Mouse (Mus musculus): ENCODE measurements around the gene Plcd4. TPM values are rescaled to one million over a fixed set of nuclear protein-coding genes. Genes with fewer than 3 reads are reported as not detected.
"Not testable (repeated sequence)": the region's sequence is repeated elsewhere in the genome, so short reads cannot be mapped to it uniquely, and the experiment has no call there.

The Plcd4 gene
- 6.8 and 9.3 TPM in 2 replicates for polyA plus RNA-seq (2015; fragmentation: Nextera tagmentation; extraction: Ambion mirVana)

GRCm38 (mm10) chr1:74542451-74542961, at the start of gene Plcd4:
Gene Plcd4, plus strand, starts transcription at chr1:74542888.
- ATAC-seq = peak; percentile 92
- peak within 1 kb of the TSS; percentile 54 for H3K9ac ChIP-seq (ENCODE audit: low read depth, low read length)
- H3K27me3 ChIP-seq (replicated peaks; ENCODE audit: control insufficient read depth, insufficient read depth, low read length) = no peaks in the 10 kb centered on the region
- peaks cover 10% of the 10 kb centered on the region for H3K4me1 ChIP-seq (ENCODE audit: control insufficient read depth, insufficient read depth, low read depth, low read length)
- no peaks in the 10 kb centered on the region for H3K9me3 ChIP-seq (ENCODE audit: control insufficient read depth, low read length)
- 6% methylated on average over 6 of the region's 6 CpGs for WGBS
- H3K4me3 ChIP-seq (ENCODE audit: low read length) = peak within 1 kb of the TSS; percentile 27
- peak within 1 kb of the TSS; percentile 68 for H3K27ac ChIP-seq (ENCODE audit: low read depth, low read length)
- H3K36me3 ChIP-seq (ENCODE audit: control insufficient read depth, insufficient read depth, low read length) = no peaks in the 10 kb centered on the region
- H3K4me2 ChIP-seq (ENCODE audit: low read length) = peak within 1 kb of the TSS; percentile 53

- no peaks in the 10 kb centered on the region for H3K27me3 ChIP-seq (replicated peaks; ENCODE audit: control insufficient read depth, insufficient read depth, low read length)
- 86% methylated on average over 1 of the region's 1 CpGs for WGBS
- no peaks in the 10 kb centered on the region for H3K36me3 ChIP-seq (ENCODE audit: control insufficient read depth, insufficient read depth, low read length)
- H3K9ac ChIP-seq (ENCODE audit: low read depth, low read length) = no peak overlapping the region
- no peak overlapping the region for H3K27ac ChIP-seq (ENCODE audit: low read depth, low read length)
- no peak overlapping the region for H3K4me3 ChIP-seq (ENCODE audit: low read length)
- peaks cover 9% of the 10 kb centered on the region for H3K4me1 ChIP-seq (ENCODE audit: control insufficient read depth, insufficient read depth, low read depth, low read length)
- no peaks in the 10 kb centered on the region for H3K9me3 ChIP-seq (ENCODE audit: control insufficient read depth, low read length)
- no peak for ATAC-seq
- no peak overlapping the region for H3K4me2 ChIP-seq (ENCODE audit: low read length)
Measured at GRCm38 (mm10) chr1:74501106-74501505, 41.6 kb upstream of the Plcd4 start.

- Histone ChIP-seq H3K4me2 (ENCODE audit: low read length) (peak overlapping the region; percentile 74), H3K36me3 (ENCODE audit: control insufficient read depth, insufficient read depth, low read length) (no peaks in the 10 kb centered on the region), H3K4me3 (ENCODE audit: low read length) (peak overlapping the region; percentile 93), H3K27me3 (replicated peaks; ENCODE audit: control insufficient read depth, insufficient read depth, low read length) (no peaks in the 10 kb centered on the region), H3K9me3 (ENCODE audit: control insufficient read depth, low read length) (no peaks in the 10 kb centered on the region), H3K27ac (ENCODE audit: low read depth, low read length) (peak overlapping the region; percentile 66), H3K4me1 (ENCODE audit: control insufficient read depth, insufficient read depth, low read depth, low read length) (peaks cover 28% of the 10 kb centered on the region), H3K9ac (ENCODE audit: low read depth, low read length) (peak overlapping the region; percentile 77)
- no peak for ATAC-seq
- under 1% methylated on average over 20 of the region's 22 CpGs for WGBS
Measured at GRCm38 (mm10) chr1:74505393-74505720, 37.3 kb upstream of the Plcd4 start.

GRCm38 (mm10) chr1:74505721-74506464, 36.8 kb upstream of the Plcd4 start, which contains the start of gene Cnot9:
Gene Cnot9, plus strand, starts transcription at chr1:74506058.
- under 1% methylated on average over 62 of the region's 64 CpGs for WGBS
- ATAC-seq = peak; percentile 99
- Histone ChIP-seq H3K27me3 (replicated peaks; ENCODE audit: control insufficient read depth, insufficient read depth, low read length) (no peaks in the 10 kb centered on the region), H3K4me3 (ENCODE audit: low read length) (peak within 1 kb of the TSS; percentile 93), H3K9ac (ENCODE audit: low read depth, low read length) (peak within 1 kb of the TSS; percentile 92), H3K9me3 (ENCODE audit: control insufficient read depth, low read length) (no peaks in the 10 kb centered on the region), H3K4me1 (ENCODE audit: control insufficient read depth, insufficient read depth, low read depth, low read length) (peaks cover 28% of the 10 kb centered on the region), H3K36me3 (ENCODE audit: control insufficient read depth, insufficient read depth, low read length) (no peaks in the 10 kb centered on the region), H3K4me2 (ENCODE audit: low read length) (peak within 1 kb of the TSS; percentile 90), H3K27ac (ENCODE audit: low read depth, low read length) (peak within 1 kb of the TSS; percentile 89)

GRCm38 (mm10) chr1:74506471-74506881, 36.2 kb upstream of the Plcd4 start:
- Histone ChIP-seq H3K36me3 (ENCODE audit: control insufficient read depth, insufficient read depth, low read length) (no peaks in the 10 kb centered on the region), H3K9ac (ENCODE audit: low read depth, low read length) (peak overlapping the region; percentile 92), H3K4me1 (ENCODE audit: control insufficient read depth, insufficient read depth, low read depth, low read length) (peaks cover 28% of the 10 kb centered on the region), H3K27me3 (replicated peaks; ENCODE audit: control insufficient read depth, insufficient read depth, low read length) (no peaks in the 10 kb centered on the region), H3K4me2 (ENCODE audit: low read length) (peak overlapping the region; percentile 90), H3K9me3 (ENCODE audit: control insufficient read depth, low read length) (no peaks in the 10 kb centered on the region), H3K4me3 (ENCODE audit: low read length) (peak overlapping the region; percentile 93), H3K27ac (ENCODE audit: low read depth, low read length) (peak overlapping the region; percentile 89)
- under 1% methylated on average over 33 of the region's 34 CpGs for WGBS
- peak; percentile 28 for ATAC-seq

- Histone ChIP-seq H3K27me3 (replicated peaks; ENCODE audit: control insufficient read depth, insufficient read depth, low read length) (no peaks in the 10 kb centered on the region), H3K27ac (ENCODE audit: low read depth, low read length) (no peak overlapping the region), H3K4me1 (ENCODE audit: control insufficient read depth, insufficient read depth, low read depth, low read length) (peaks cover 28% of the 10 kb centered on the region), H3K4me3 (ENCODE audit: low read length) (no peak overlapping the region), H3K9me3 (ENCODE audit: control insufficient read depth, low read length) (no peaks in the 10 kb centered on the region), H3K9ac (ENCODE audit: low read depth, low read length) (no peak overlapping the region), H3K4me2 (ENCODE audit: low read length) (peak overlapping the region; percentile 90), H3K36me3 (ENCODE audit: control insufficient read depth, insufficient read depth, low read length) (no peaks in the 10 kb centered on the region)
- ATAC-seq = no peak
- WGBS = 95% methylated on average over 2 of the region's 2 CpGs
Measured at GRCm38 (mm10) chr1:74507780-74508179, 34.9 kb upstream of the Plcd4 start.

- peaks cover 18% of the 10 kb centered on the region for H3K4me1 ChIP-seq (ENCODE audit: control insufficient read depth, insufficient read depth, low read depth, low read length)
- no peaks in the 10 kb centered on the region for H3K36me3 ChIP-seq (ENCODE audit: control insufficient read depth, insufficient read depth, low read length)
- no peak overlapping the region for H3K9ac ChIP-seq (ENCODE audit: low read depth, low read length)
- no peaks in the 10 kb centered on the region for H3K27me3 ChIP-seq (replicated peaks; ENCODE audit: control insufficient read depth, insufficient read depth, low read length)
- no peak for ATAC-seq
- no peaks in the 10 kb centered on the region for H3K9me3 ChIP-seq (ENCODE audit: control insufficient read depth, low read length)
- 96% methylated on average over 5 of the region's 5 CpGs for WGBS
- H3K4me2 ChIP-seq (ENCODE audit: low read length) = no peak overlapping the region
- H3K4me3 ChIP-seq (ENCODE audit: low read length) = no peak overlapping the region
- H3K27ac ChIP-seq (ENCODE audit: low read depth, low read length) = no peak overlapping the region
Measured at GRCm38 (mm10) chr1:74511306-74511705, 31.4 kb upstream of the Plcd4 start.

GRCm38 (mm10) chr1:74512999-74513398, 29.7 kb upstream of the Plcd4 start:
- H3K4me1 ChIP-seq (ENCODE audit: control insufficient read depth, insufficient read depth, low read depth, low read length); H3K4me2 ChIP-seq (ENCODE audit: low read length); H3K36me3 ChIP-seq (ENCODE audit: control insufficient read depth, insufficient read depth, low read length); H3K27ac ChIP-seq (ENCODE audit: low read depth, low read length); H3K4me3 ChIP-seq (ENCODE audit: low read length); H3K9ac ChIP-seq (ENCODE audit: low read depth, low read length); ATAC-seq; H3K27me3 ChIP-seq (replicated peaks; ENCODE audit: control insufficient read depth, insufficient read depth, low read length); H3K9me3 ChIP-seq (ENCODE audit: control insufficient read depth, low read length): not testable (repeated sequence)
- WGBS = 90% methylated on average over 1 of the region's 1 CpGs

GRCm38 (mm10) chr1:74519875-74520274, 22.8 kb upstream of the Plcd4 start:
- Histone ChIP-seq H3K4me3 (ENCODE audit: low read length) (no peak overlapping the region), H3K27me3 (replicated peaks; ENCODE audit: control insufficient read depth, insufficient read depth, low read length) (no peaks in the 10 kb centered on the region), H3K9me3 (ENCODE audit: control insufficient read depth, low read length) (no peaks in the 10 kb centered on the region), H3K36me3 (ENCODE audit: control insufficient read depth, insufficient read depth, low read length) (peaks cover 32% of the 10 kb centered on the region), H3K9ac (ENCODE audit: low read depth, low read length) (no peak overlapping the region), H3K4me2 (ENCODE audit: low read length) (no peak overlapping the region), H3K4me1 (ENCODE audit: control insufficient read depth, insufficient read depth, low read depth, low read length) (no peaks in the 10 kb centered on the region), H3K27ac (ENCODE audit: low read depth, low read length) (no peak overlapping the region)
- no peak for ATAC-seq
